ENCODE assay signal across 14 mouse cellular contexts in the genomic region with DNA sequence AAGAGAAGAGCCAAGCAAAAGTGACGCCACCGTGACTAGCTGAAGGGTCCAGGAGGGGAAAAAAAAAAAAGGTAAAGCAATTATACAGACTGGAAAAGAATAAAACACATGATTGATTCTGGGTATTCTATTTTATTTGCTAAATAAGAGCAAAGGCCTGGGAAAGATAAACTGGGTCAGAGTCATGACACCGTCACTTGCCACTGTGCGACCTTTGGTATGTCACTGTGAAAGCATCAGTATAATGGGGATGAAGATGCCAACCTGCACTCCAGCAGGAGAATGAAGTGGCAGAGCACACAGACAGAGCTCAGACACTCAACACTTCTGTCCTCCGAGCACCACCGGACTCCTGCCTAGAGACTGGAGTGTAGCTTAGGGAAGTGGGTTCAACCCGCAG. TPM values are rescaled to one million over a fixed set of nuclear protein-coding genes. Genes with fewer than 3 reads are reported as not detected.
A peak's percentile ranks its signal among the peaks of the same experiment; 100 is the strongest.
DNase-seq lines count a peak whose midpoint lies in the region; ATAC-seq and TF ChIP-seq lines count a peak whose summit lies in the region.
"Had no signal": no experiment of that assay in that cellular context is flagged by ENCODE, and none has a peak within 500 bp of the region (broad histone marks: within the 10 kb centered on the region; RNA-seq: fewer than 3 reads in every experiment).

No protein-coding gene starts in this region.

- H3K4me1 ChIP-seq in hindbrain, embryonic 13.5 days (replicated peaks) = peaks cover 54% of the 10 kb centered on the region
- no peaks in the 10 kb centered on the region for H3K4me1 ChIP-seq in hindbrain, embryonic 11.5 days (replicated peaks; ENCODE audit: control insufficient read depth, insufficient read depth, low read length)
- peaks cover 3% of the 10 kb centered on the region; the same call in 1 of the 2 replicates for H3K4me1 ChIP-seq in testis, adult 2 months (ENCODE audit: control insufficient read depth, insufficient read depth, low read length)

- no peak overlapping the region for H3K4me3 ChIP-seq in hindbrain, embryonic 13.5 days
- H3K4me3 ChIP-seq in hindbrain, embryonic 11.5 days (ENCODE audit: low read depth, low read length) = no peak overlapping the region
- H3K4me3 ChIP-seq in testis, adult 2 months (ENCODE audit: control insufficient read depth, low read depth, low read length) = no peak overlapping the region
- H3K4me3 ChIP-seq: embryonic facial prominence, embryonic 13.5 days had no signal

- H3K4me2 ChIP-seq in hindbrain, embryonic 13.5 days = no peak overlapping the region
- no peak overlapping the region for H3K4me2 ChIP-seq in hindbrain, embryonic 11.5 days (replicated peaks; ENCODE audit: low read depth, low read length)
- H3K4me2 ChIP-seq: embryonic facial prominence, embryonic 13.5 days had no signal

- no peak for TF ChIP-seq CTCF in testis, adult 2 months (IDR thresholded peaks at IDR 0.05; ENCODE audit: control insufficient read depth, insufficient read depth, insufficient replicate concordance, low read depth, low read length)

- peak overlapping the region; percentile 72 for H3K27ac ChIP-seq in hindbrain, embryonic 13.5 days
- no peak overlapping the region for H3K27ac ChIP-seq in hindbrain, embryonic 11.5 days (ENCODE audit: low read depth, low read length)
- H3K27ac ChIP-seq in testis, adult 2 months (ENCODE audit: control insufficient read depth, insufficient read depth, low read depth, low read length) = peak overlapping the region; percentile 23; the same call in 1 of the 2 replicates

- no peak for TF ChIP-seq POLR2A in testis, adult 2 months (IDR thresholded peaks at IDR 0.05; ENCODE audit: control insufficient read depth, low read depth, low read length)

- peak; percentile 2 for DNase-seq in gastrocnemius, postnatal 25 days
- no peak for DNase-seq in gastrocnemius, adult 18-20 months (ENCODE audit: low spot score)
- no peak for DNase-seq in hindbrain, embryonic 11.5 days (ENCODE audit: low spot score)
- DNase-seq in testis, postnatal 10 days (ENCODE audit: low spot score) = no peak
- DNase-seq in thymus, postnatal 25 days = no peak
- DNase-seq: adrenal gland, postnatal 10 days; cerebellum, postnatal 25 days; kidney, postnatal 25 days; thymus, adult 18-20 months had no signal

- no peak overlapping the region for H3K9ac ChIP-seq in hindbrain, embryonic 13.5 days
- no peak overlapping the region for H3K9ac ChIP-seq in hindbrain, embryonic 11.5 days (ENCODE audit: low read depth, low read length)
- H3K9ac ChIP-seq: embryonic facial prominence, embryonic 13.5 days had no signal

- ATAC-seq in hindbrain, embryonic 13.5 days (ENCODE audit: low FRiP score) = no peak
- ATAC-seq in hindbrain, embryonic 11.5 days (ENCODE audit: low FRiP score) = no peak
- ATAC-seq: intestine, postnatal 0 days had no signal

- H3K36me3 ChIP-seq in hindbrain, embryonic 13.5 days = no peaks in the 10 kb centered on the region
- no peaks in the 10 kb centered on the region for H3K36me3 ChIP-seq in hindbrain, embryonic 11.5 days (ENCODE audit: control insufficient read depth, insufficient read depth, low read length)
- H3K36me3 ChIP-seq in testis, adult 2 months (ENCODE audit: control insufficient read depth, insufficient read depth, low read length) = no peaks in the 10 kb centered on the region
- H3K36me3 ChIP-seq: embryonic facial prominence, embryonic 13.5 days had no signal

- WGBS in hindbrain, embryonic 13.5 days = 84% methylated on average over 7 of the region's 7 CpGs
- WGBS in hindbrain, embryonic 11.5 days = 92% methylated on average over 7 of the region's 7 CpGs

- no peaks in the 10 kb centered on the region for H3K27me3 ChIP-seq in hindbrain, embryonic 13.5 days
- no peaks in the 10 kb centered on the region for H3K27me3 ChIP-seq in hindbrain, embryonic 11.5 days (ENCODE audit: control insufficient read depth, insufficient read depth, low read length)
- H3K27me3 ChIP-seq in testis, adult 2 months (ENCODE audit: control insufficient read depth, insufficient read depth, low read length) = no peaks in the 10 kb centered on the region
- H3K27me3 ChIP-seq: embryonic facial prominence, embryonic 13.5 days had no signal

- H3K9me3 ChIP-seq in hindbrain, embryonic 13.5 days = no peaks in the 10 kb centered on the region
- no peaks in the 10 kb centered on the region for H3K9me3 ChIP-seq in hindbrain, embryonic 11.5 days (ENCODE audit: control insufficient read depth, low read length)
- H3K9me3 ChIP-seq: embryonic facial prominence, embryonic 13.5 days; G1E had no signal

RNA-seq across cellular contexts. Expression of a gene that starts 34.7 kb away (rescaled TPM):
- total RNA-seq in gastrocnemius, postnatal 25 days (2021) = 10 to 100 TPM; 10.4 to 10.5 TPM
- total RNA-seq in gastrocnemius, adult 18-20 months (2021) = 10 to 100 TPM; 12.5 to 13.1 TPM
- polyA plus RNA-seq in hindbrain, embryonic 13.5 days (2015; fragmentation: Nextera tagmentation; extraction: Ambion mirVana) = 14.3 and 16.5 TPM in 2 replicates
- polyA plus RNA-seq in hindbrain, embryonic 11.5 days (2014; fragmentation: Nextera tagmentation; extraction: Ambion mirVana) = 9.9 and 11.1 TPM in 2 replicates
- polyA plus RNA-seq in testis, adult 2 months (2012; rRNA removed) = 7.7 and 8.8 TPM in 2 replicates
